Mouse (Mus musculus): ENCODE results near the gene Prrx1. TPM values are rescaled to one million over a fixed set of nuclear protein-coding genes. Genes with fewer than 3 reads are reported as not detected.

Prrx1 gene
- total and polyA plus RNA-seq, 2 experiments = 0.06 to 0.46 TPM

DNA sequence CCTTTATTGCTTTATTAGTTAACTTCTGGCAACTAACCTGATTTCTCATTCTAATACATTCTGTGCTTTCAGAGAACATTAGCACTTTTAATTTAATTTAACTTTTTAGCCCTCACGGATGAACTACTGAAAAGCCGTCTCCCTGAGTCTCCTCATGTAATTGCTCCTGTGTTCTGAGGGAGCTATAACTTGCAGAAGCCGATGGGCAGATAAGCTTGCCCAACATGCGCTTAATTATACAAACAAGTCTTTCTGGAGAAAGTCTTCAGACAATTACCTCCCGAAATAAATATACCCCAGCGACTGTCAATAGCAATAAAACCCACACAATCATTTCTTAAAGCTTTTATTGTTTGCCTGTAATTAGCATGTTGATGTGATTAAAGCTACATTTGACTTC, 44.2 kb upstream of the Prrx1 start:
- Histone ChIP-seq H3K4me1 (ENCODE audit: control insufficient read depth, insufficient read depth, low read length) (no peaks in the 10 kb centered on the region), H3K27me3 (ENCODE audit: control insufficient read depth, insufficient read depth, low read length) (no peaks in the 10 kb centered on the region), H3K27ac (replicated peaks; ENCODE audit: insufficient read depth, low read depth, low read length) (no peak overlapping the region), H3K36me3 (ENCODE audit: control insufficient read depth, insufficient read depth, low read length) (no peaks in the 10 kb centered on the region), H3K4me3 (ENCODE audit: insufficient read depth, low read depth, low read length) (no peak overlapping the region), H3K79me2 (ENCODE audit: control insufficient read depth, insufficient read depth, low read length) (no peaks in the 10 kb centered on the region), H3K9ac (ENCODE audit: low read depth, low read length) (no peak overlapping the region)
- DNase-seq (ENCODE audit: extremely low read depth, low read depth, low spot score) = no peak
- TF ChIP-seq POLR2A (IDR thresholded peaks at IDR 0.05; ENCODE audit: extremely low read depth, insufficient read depth, low read length) = no peak
- TF ChIP-seq CTCF (IDR thresholded peaks at IDR 0.05; ENCODE audit: low read depth, low read length) = no peak
- 69% methylated on average over 6 of the region's 6 CpGs for WGBS

DNA sequence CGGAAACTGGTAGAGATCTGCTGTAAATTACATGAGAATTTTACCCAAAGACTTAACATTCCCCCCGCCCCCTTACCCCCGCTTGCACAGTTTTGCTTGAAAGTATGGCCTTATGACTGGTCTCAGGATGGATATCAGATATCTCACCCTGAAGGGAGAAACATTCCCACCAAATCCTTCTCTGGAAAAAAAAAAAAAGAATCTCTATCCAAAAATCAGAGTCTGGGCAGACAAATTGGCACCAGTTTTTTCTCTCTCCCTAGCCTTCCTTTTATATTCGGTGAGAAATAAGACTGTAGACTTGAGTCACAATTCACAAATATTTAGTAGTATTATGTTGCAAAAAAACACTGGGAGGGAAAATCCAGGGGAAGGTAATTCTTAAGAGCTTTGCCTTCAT, 42.7 kb upstream of the Prrx1 start:
- Histone ChIP-seq H3K79me2 (ENCODE audit: control insufficient read depth, insufficient read depth, low read length) (no peaks in the 10 kb centered on the region), H3K4me3 (ENCODE audit: insufficient read depth, low read depth, low read length) (no peak overlapping the region), H3K36me3 (ENCODE audit: control insufficient read depth, insufficient read depth, low read length) (no peaks in the 10 kb centered on the region), H3K9ac (ENCODE audit: low read depth, low read length) (no peak overlapping the region), H3K27me3 (ENCODE audit: control insufficient read depth, insufficient read depth, low read length) (no peaks in the 10 kb centered on the region), H3K4me1 (ENCODE audit: control insufficient read depth, insufficient read depth, low read length) (no peaks in the 10 kb centered on the region), H3K27ac (replicated peaks; ENCODE audit: insufficient read depth, low read depth, low read length) (no peak overlapping the region)
- 84% methylated on average over 4 of the region's 4 CpGs for WGBS
- DNase-seq (ENCODE audit: extremely low read depth, low read depth, low spot score) = no peak
- TF ChIP-seq POLR2A (IDR thresholded peaks at IDR 0.05; ENCODE audit: extremely low read depth, insufficient read depth, low read length) (no peak), CTCF (IDR thresholded peaks at IDR 0.05; ENCODE audit: low read depth, low read length) (no peak)

DNA sequence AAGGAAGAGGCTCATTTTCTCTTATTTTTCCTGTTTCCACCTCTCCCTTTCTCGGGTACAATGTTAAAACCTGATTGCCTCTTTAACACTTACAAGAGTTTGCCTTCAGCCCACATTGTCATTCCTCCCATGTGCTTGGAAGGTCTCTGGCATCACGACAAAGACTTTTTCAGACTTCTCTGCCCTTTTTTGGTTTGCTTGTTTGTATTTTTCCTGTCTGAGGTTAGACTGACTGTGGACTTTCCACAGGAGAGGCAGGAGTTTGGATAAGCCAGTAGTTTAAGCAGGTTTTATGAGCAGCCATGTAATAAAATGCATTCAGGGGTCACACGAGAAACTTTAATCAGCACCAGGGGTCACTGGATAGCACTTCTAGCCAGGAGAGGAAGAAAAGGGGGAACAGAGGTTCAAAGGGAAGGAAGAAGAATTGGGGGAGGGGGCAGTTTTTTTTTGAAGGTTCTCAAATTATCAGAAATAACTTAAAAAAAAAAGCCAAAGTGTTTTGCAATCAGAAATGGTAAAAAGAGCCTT, 42.2 kb upstream of the Prrx1 start:
- H3K4me3 ChIP-seq (ENCODE audit: insufficient read depth, low read depth, low read length) = no peak overlapping the region
- no peaks in the 10 kb centered on the region for H3K79me2 ChIP-seq (ENCODE audit: control insufficient read depth, insufficient read depth, low read length)
- H3K27me3 ChIP-seq (ENCODE audit: control insufficient read depth, insufficient read depth, low read length) = no peaks in the 10 kb centered on the region
- H3K9ac ChIP-seq (ENCODE audit: low read depth, low read length) = no peak overlapping the region
- no peak overlapping the region for H3K27ac ChIP-seq (replicated peaks; ENCODE audit: insufficient read depth, low read depth, low read length)
- 48% methylated on average over 3 of the region's 3 CpGs for WGBS
- H3K4me1 ChIP-seq (ENCODE audit: control insufficient read depth, insufficient read depth, low read length) = no peaks in the 10 kb centered on the region
- H3K36me3 ChIP-seq (ENCODE audit: control insufficient read depth, insufficient read depth, low read length) = no peaks in the 10 kb centered on the region
- TF ChIP-seq CTCF (IDR thresholded peaks at IDR 0.05; ENCODE audit: low read depth, low read length) (no peak), POLR2A (IDR thresholded peaks at IDR 0.05; ENCODE audit: extremely low read depth, insufficient read depth, low read length) (no peak)
- no peak for DNase-seq (ENCODE audit: extremely low read depth, low read depth, low spot score)

DNA sequence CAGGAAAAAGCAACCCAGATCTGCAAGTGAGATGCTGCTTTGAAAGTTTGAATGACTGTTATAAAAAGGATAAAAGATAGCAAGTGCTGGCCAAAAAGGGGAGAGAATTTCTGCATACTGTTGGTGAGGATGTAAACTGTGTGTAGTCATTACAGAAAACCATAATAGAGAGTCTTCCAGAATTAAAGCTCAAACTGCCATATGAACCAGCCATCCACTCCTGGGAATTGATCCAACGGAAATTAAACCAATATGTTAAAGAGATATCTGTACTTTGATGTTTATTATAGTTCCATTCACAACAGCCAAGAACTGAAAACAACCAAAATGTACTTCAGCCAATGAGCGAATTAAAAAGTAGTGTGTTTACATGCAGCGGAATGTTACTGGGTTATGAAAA, 37.5 kb upstream of the Prrx1 start:
- Histone ChIP-seq H3K36me3 (ENCODE audit: control insufficient read depth, insufficient read depth, low read length) (no peaks in the 10 kb centered on the region), H3K27me3 (ENCODE audit: control insufficient read depth, insufficient read depth, low read length) (no peaks in the 10 kb centered on the region), H3K79me2 (ENCODE audit: control insufficient read depth, insufficient read depth, low read length) (no peaks in the 10 kb centered on the region), H3K27ac (replicated peaks; ENCODE audit: insufficient read depth, low read depth, low read length) (no peak overlapping the region), H3K4me1 (ENCODE audit: control insufficient read depth, insufficient read depth, low read length) (no peaks in the 10 kb centered on the region), H3K9ac (ENCODE audit: low read depth, low read length) (no peak overlapping the region), H3K4me3 (ENCODE audit: insufficient read depth, low read depth, low read length) (no peak overlapping the region)
- no peak for TF ChIP-seq CTCF (IDR thresholded peaks at IDR 0.05; ENCODE audit: low read depth, low read length)
- TF ChIP-seq POLR2A (IDR thresholded peaks at IDR 0.05; ENCODE audit: extremely low read depth, insufficient read depth, low read length) = no peak
- WGBS = 86% methylated on average over 3 of the region's 3 CpGs
- no peak for DNase-seq (ENCODE audit: extremely low read depth, low read depth, low spot score)

DNA sequence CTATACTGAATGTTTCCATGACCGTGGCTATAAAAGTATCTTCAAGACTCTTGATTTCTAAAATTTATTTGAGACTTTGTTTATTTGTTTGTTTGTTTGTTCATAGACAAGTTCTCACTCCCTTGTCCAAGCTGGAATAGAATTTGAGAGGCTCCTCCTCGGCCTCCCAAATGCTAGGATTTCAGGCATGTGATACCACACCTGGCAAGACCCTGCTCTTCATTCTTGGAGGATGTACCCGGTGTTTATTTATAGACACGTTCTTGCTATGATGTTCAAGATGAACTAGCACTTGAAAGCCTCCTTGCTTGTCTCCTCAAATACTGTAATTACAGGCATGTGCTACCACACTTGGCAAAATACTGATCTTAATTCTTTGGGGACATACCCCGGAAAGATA, 32.0 kb upstream of the Prrx1 start:
- TF ChIP-seq CTCF (IDR thresholded peaks at IDR 0.05; ENCODE audit: low read depth, low read length) = no peak
- no peak for TF ChIP-seq POLR2A (IDR thresholded peaks at IDR 0.05; ENCODE audit: extremely low read depth, insufficient read depth, low read length)
- Histone ChIP-seq H3K36me3 (ENCODE audit: control insufficient read depth, insufficient read depth, low read length) (no peaks in the 10 kb centered on the region), H3K9ac (ENCODE audit: low read depth, low read length) (no peak overlapping the region), H3K4me1 (ENCODE audit: control insufficient read depth, insufficient read depth, low read length) (no peaks in the 10 kb centered on the region), H3K27ac (replicated peaks; ENCODE audit: insufficient read depth, low read depth, low read length) (no peak overlapping the region), H3K79me2 (ENCODE audit: control insufficient read depth, insufficient read depth, low read length) (no peaks in the 10 kb centered on the region), H3K4me3 (ENCODE audit: insufficient read depth, low read depth, low read length) (no peak overlapping the region), H3K27me3 (ENCODE audit: control insufficient read depth, insufficient read depth, low read length) (no peaks in the 10 kb centered on the region)
- no peak for DNase-seq (ENCODE audit: extremely low read depth, low read depth, low spot score)
- 80% methylated on average over 5 of the region's 5 CpGs for WGBS

DNA sequence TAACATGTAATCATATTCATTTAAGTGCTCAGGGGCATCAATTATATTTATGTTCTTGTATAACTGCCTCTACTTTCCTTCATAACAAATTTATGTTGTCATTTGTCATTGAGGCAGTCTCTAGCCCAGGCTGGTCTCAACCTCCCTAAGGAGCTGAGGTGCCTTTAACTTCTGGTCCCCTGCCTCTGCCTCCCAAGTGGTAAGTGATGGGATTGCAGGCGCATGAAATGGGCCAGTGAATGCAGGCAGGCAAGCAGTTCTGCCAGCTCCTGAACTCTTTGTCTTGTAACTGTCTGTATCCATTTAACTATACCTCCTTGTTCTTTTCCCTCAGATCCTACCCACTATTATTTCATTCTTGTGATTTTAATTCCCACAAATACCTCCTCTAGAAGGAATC, 31.4 kb upstream of the Prrx1 start:
- Histone ChIP-seq H3K27ac (replicated peaks; ENCODE audit: insufficient read depth, low read depth, low read length) (no peak overlapping the region), H3K79me2 (ENCODE audit: control insufficient read depth, insufficient read depth, low read length) (no peaks in the 10 kb centered on the region), H3K9ac (ENCODE audit: low read depth, low read length) (no peak overlapping the region), H3K27me3 (ENCODE audit: control insufficient read depth, insufficient read depth, low read length) (no peaks in the 10 kb centered on the region), H3K4me3 (ENCODE audit: insufficient read depth, low read depth, low read length) (no peak overlapping the region), H3K36me3 (ENCODE audit: control insufficient read depth, insufficient read depth, low read length) (no peaks in the 10 kb centered on the region), H3K4me1 (ENCODE audit: control insufficient read depth, insufficient read depth, low read length) (no peaks in the 10 kb centered on the region)
- no peak for DNase-seq (ENCODE audit: extremely low read depth, low read depth, low spot score)
- WGBS = 50% methylated on average over 1 of the region's 1 CpGs
- TF ChIP-seq POLR2A (IDR thresholded peaks at IDR 0.05; ENCODE audit: extremely low read depth, insufficient read depth, low read length) (no peak), CTCF (IDR thresholded peaks at IDR 0.05; ENCODE audit: low read depth, low read length) (peak; percentile 40; the same call in 1 of the 2 replicates)

Measured in liver, adult 2 months (tissue).